Mouse (Mus musculus) midbrain, embryonic 11.5 days (tissue): Measurements from ENCODE around the gene Strada. TPM values are rescaled to one million over a fixed set of nuclear protein-coding genes. Genes with fewer than 3 reads are reported as not detected.
"Not testable (repeated sequence)": the region's sequence is repeated elsewhere in the genome, so short reads cannot be mapped to it uniquely, and the experiment has no call there.

Experiments
- ATAC-seq: fragments of 200-750 bp; cut with Nextera tagmentation; 2 replicates; pipeline ENCODE4 v1.8.0; 2017; ENCODE audit warnings: moderate TSS enrichment, moderate library complexity; ENCODE audit not compliant: low FRiP score
- DNase-seq: peaks from one replicate; pipeline ENCODE4 v3.0.0; 2015; ENCODE audit warnings: low spot score; ENCODE audit errors: missing footprints
- H3K27ac ChIP-seq: fragments of 300-500 bp; sonication (generic); 2 replicates; pipeline ENCODE4 v1.5.1; 2014; ENCODE audit warnings: low read depth, low read length
- H3K27me3 ChIP-seq: fragments of 300-500 bp; sonication (generic); 2 replicates; pipeline ENCODE4 v1.6.1; 2014; ENCODE audit warnings: mild to moderate bottlenecking, low read length, moderate library complexity, mixed read lengths; ENCODE audit not compliant: control insufficient read depth, insufficient read depth
- H3K36me3 ChIP-seq: fragments of 300-500 bp; sonication (generic); 2 replicates; pipeline ENCODE4 v1.6.1; 2014; ENCODE audit warnings: mild to moderate bottlenecking, low read length, moderate library complexity, mixed read lengths; ENCODE audit not compliant: control insufficient read depth, insufficient read depth
- H3K4me1 ChIP-seq: fragments of 300-500 bp; sonication (generic); 2 replicates; pipeline ENCODE4 v1.6.1; 2014; ENCODE audit warnings: low read length; ENCODE audit not compliant: control insufficient read depth, insufficient read depth
- H3K4me2 ChIP-seq: fragments of 300-500 bp; sonication (generic); 2 replicates; pipeline ENCODE4 v1.6.1; 2014; ENCODE audit warnings: mild to moderate bottlenecking, moderate library complexity
- H3K4me3 ChIP-seq: fragments of 300-500 bp; sonication (generic); 2 replicates; pipeline ENCODE4 v1.5.1; 2014; ENCODE audit warnings: low read depth, low read length
- H3K9ac ChIP-seq: fragments of 300-500 bp; sonication (generic); 2 replicates; pipeline ENCODE4 v1.6.1; 2014; ENCODE audit warnings: low read length
- H3K9me3 ChIP-seq: fragments of 300-500 bp; sonication (generic); 2 replicates; pipeline ENCODE4 v1.6.1; 2016; ENCODE audit warnings: low read length; ENCODE audit not compliant: control insufficient read depth
- WGBS: fragments of 180-500 bp; shearing (Covaris S2); extraction: QIAGEN DNeasy Blood & Tissue Kit; methylation state at CpG from one replicate; pipeline ENCODE4 v1.1.7; 2014; 5-methylcytosine and 5-hydroxymethylcytosine counted together
- polyA plus RNA-seq: library from polyadenylated mRNA; unstranded; fragments of >200 nt; fragmentation: Nextera tagmentation; extraction: Ambion mirVana; gene quantifications from 2 replicates; pipeline ENCODE4 v1.2.1, GENCODE M21; 2014

Gene Strada
- polyA plus RNA-seq, 1 experiment from 2014 or later, result 40.5 TPM

DNA sequence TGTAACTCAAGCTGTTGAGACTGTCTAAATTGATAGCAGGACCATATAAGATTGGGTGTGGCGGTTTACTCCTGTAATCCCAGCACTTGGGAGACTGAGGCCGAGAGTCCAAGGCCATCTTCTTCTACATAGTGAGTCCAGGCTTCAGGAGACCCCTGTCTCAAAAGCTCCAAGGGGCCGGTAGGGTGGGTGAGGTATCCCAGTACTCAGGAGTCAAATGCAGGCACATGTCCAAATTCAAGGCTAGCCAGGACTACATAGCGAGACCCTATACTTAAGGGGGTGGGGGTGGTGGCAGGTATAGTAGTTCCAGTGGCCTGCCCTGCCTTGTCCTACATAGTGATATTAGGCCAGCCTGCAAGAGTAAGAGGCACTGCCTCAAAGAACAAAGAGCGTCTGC, 12.9 kb upstream of the Strada start:
- Histone ChIP-seq H3K9me3 (no peaks in the 10 kb centered on the region), H3K4me3 (no peak overlapping the region; the same call in 1 of the 2 replicates), H3K27me3 (no peaks in the 10 kb centered on the region), H3K27ac (no peak overlapping the region), H3K4me1 (peaks cover 21% of the 10 kb centered on the region), H3K36me3 (peaks cover 4% of the 10 kb centered on the region; the same call in 1 of the 2 replicates), H3K4me2 (no peak overlapping the region; the same call in 1 of the 2 replicates), H3K9ac (no peak overlapping the region)
- WGBS, result 95% methylated on average over 5 of the region's 5 CpGs
- no peak for ATAC-seq
- no peak for DNase-seq

DNA sequence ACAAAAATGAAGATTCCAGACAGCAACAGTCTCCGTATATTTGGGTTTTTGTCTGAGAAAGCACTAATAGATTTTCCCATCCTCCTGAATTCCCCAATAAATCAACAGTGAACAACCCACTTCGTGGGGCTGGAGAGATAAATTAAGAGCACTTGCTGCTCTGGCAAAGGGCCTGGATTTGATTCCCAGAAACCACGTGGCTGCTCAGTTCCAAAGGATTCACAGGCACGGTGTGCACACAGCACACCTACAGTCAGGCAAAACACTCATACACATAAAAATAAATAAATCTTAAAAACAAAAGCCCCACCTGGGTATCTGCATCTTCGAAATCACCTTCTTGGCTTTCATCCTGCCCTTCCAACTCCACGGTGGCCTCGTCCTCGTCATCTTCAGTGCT, 10.8 kb upstream of the Strada start:
- ATAC-seq (no peak), DNase-seq (no peak)
- Histone ChIP-seq H3K27ac (no peak overlapping the region), H3K27me3 (no peaks in the 10 kb centered on the region), H3K4me2 (no peak overlapping the region), H3K9me3 (no peaks in the 10 kb centered on the region), H3K4me1 (peaks cover 11% of the 10 kb centered on the region), H3K9ac (no peak overlapping the region), H3K36me3 (peaks cover 10% of the 10 kb centered on the region), H3K4me3 (no peak overlapping the region)
- 90% methylated on average over 8 of the region's 8 CpGs for WGBS

DNA sequence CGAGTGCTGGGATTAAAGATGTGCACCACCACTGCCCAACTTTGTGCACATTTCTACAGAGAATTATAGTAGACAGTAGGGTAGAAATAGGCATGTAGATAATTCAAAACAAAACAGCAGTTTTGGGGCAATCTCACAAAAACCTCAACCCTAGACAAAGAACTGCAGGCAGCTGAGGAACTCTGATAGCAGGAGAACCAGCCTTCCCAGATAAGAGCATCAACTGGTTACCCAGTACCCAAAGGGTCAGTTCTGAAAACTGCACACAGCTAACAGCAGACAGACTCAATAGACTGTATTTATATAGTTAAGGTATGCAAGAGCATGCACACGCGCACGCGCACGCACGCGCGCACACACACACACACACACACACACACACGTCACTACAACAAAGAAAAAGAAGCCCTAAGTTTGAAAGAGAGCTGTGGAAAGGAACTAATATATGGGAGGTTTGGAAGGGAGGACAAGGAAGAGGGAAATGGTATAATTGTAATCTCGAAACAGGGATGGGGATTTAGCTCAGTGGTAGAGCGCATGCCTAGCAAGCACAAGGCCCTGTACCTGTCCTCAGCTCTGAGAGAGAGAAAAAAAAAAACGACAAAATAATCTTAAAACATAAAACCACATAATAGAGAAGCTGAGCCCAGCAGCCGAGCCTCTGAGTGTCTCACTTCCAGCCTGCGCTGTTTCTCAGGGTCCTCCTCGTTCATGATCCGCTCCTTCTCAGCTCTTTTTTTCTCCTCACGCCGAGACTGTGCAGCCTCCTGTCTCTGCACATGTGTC, 438 bp downstream of the Strada start:
- DNase-seq (no peak), ATAC-seq (no peak)
- no peaks in the 10 kb centered on the region for H3K27me3 ChIP-seq
- 96% methylated on average over 19 of the region's 19 CpGs for WGBS
- H3K4me1 ChIP-seq, result no peaks in the 10 kb centered on the region
- no peak overlapping the region for H3K4me3 ChIP-seq
- peaks cover 23% of the 10 kb centered on the region for H3K36me3 ChIP-seq
- no peak overlapping the region for H3K4me2 ChIP-seq
- no peaks in the 10 kb centered on the region for H3K9me3 ChIP-seq
- no peak overlapping the region for H3K27ac ChIP-seq
- H3K9ac ChIP-seq, result no peak overlapping the region

DNA sequence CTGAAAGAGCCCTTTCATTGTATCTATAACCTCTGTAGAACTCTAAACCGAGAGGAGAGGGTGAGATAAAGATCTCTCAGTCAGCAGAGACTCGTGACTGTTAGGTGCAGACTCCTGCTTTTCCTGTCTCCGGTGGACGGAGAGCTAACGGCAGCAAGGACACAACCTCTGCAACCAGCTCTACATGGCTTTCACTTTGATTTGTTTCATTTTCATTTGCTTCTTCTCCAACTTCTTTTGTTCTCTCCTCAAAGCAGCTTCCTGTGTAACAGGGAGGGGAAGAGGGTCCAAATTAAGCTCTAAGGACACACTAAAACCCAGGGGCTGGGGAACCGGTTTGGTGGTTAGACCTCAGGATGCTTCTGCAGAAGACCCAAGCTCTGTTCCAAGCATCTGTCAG, 1.2 kb downstream of the Strada start:
- Histone ChIP-seq H3K9ac (no peak overlapping the region), H3K27me3 (no peaks in the 10 kb centered on the region), H3K9me3 (no peaks in the 10 kb centered on the region), H3K4me3 (no peak overlapping the region), H3K4me2 (no peak overlapping the region), H3K4me1 (no peaks in the 10 kb centered on the region), H3K27ac (no peak overlapping the region), H3K36me3 (peaks cover 19% of the 10 kb centered on the region)
- WGBS, result 91% methylated on average over 6 of the region's 6 CpGs
- DNase-seq (no peak), ATAC-seq (no peak)

DNA sequence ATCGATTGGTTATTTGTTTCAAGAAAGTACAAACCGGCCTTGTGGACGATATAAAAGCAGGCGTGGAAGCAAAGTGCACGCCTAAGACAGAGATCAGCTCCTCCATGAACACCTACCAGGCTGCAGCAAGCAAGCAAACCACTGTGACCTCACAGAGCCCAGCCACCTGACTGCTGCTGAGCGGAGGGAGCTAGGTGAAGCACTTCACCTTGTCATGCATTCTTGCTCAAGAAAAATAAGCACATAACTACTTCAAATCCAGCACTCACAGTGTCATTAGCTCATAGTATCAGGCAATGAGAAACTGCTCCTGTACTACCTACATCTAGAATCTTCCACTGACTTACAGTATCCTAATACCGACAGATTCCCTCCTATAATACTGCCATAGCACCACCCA, 2.0 kb downstream of the Strada start:
- WGBS, result 89% methylated on average over 7 of the region's 7 CpGs
- H3K27ac ChIP-seq, ATAC-seq, H3K9me3 ChIP-seq, H3K9ac ChIP-seq, H3K4me3 ChIP-seq, H3K4me1 ChIP-seq, DNase-seq, H3K4me2 ChIP-seq, H3K27me3 ChIP-seq: not testable (repeated sequence)
- peaks cover 16% of the 10 kb centered on the region for H3K36me3 ChIP-seq

DNA sequence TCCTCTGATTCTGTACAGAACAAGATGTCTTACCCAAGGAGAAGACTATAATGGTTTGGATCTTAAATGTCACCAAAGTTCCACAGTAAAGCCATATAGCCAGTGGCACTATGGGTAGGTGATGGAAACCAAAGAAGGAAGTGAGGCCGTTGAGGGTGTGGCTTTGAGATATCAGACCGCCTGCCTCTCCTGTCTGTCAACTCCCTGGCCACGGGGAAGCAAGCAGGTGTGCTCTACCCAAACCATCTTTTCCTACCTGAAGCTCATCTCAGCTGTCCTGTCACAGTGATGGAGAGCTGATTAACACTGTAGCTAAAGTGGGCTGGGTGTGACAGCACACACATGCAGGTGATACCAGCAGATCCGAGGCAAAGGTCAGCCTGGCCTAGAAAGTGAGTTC, 3.7 kb downstream of the Strada start:
- Histone ChIP-seq H3K9me3 (no peaks in the 10 kb centered on the region), H3K27ac (no peak overlapping the region), H3K27me3 (no peaks in the 10 kb centered on the region), H3K36me3 (peaks cover 14% of the 10 kb centered on the region), H3K4me2 (no peak overlapping the region), H3K4me3 (no peak overlapping the region), H3K4me1 (no peaks in the 10 kb centered on the region), H3K9ac (no peak overlapping the region)
- ATAC-seq (no peak), DNase-seq (no peak)
- 93% methylated on average over 4 of the region's 4 CpGs for WGBS

DNA sequence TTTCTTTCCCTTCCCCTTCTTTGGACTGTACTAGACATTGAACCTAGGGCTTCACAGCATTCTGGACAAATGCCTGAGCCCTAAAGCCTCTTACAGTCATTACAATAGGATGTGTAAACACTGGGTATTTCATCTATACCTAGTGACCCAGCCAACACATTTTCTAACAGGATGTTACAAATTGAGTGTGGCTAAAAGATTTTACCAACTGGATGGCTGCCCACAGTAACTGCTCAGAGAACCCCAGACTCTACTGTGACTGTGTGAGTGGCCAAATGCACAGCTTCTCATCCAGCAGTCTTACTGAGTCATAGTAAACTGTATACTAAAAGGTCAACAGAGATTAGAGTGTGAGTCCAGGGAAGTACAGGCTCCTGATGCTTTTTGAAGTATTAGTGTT, 6.6 kb downstream of the Strada start:
- DNase-seq (no peak), ATAC-seq (no peak)
- Histone ChIP-seq H3K4me3 (no peak overlapping the region), H3K36me3 (peaks cover 6% of the 10 kb centered on the region), H3K4me2 (no peak overlapping the region), H3K9ac (no peak overlapping the region), H3K27me3 (no peaks in the 10 kb centered on the region), H3K27ac (no peak overlapping the region), H3K9me3 (no peaks in the 10 kb centered on the region), H3K4me1 (peaks cover 4% of the 10 kb centered on the region; the same call in 1 of the 2 replicates)

DNA sequence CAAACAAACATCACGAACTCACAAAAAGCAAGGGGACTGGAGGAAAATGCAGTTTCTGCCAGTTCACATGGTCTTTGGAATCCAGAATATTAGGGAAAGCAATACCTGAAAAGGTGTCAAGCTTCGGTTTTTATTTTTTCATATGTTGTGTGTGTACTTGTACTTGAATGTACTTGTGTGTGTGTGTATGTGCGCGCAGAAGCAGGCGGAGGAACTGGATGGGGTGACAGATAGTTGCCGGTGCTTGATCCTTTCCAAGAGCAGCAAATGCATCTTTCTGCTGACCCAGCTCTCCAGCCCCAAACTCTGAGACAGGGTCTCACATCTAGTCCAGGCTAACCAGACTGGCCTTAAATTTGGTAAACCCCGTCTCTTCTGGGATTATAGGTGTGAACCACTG, 7.1 kb downstream of the Strada start:
- Histone ChIP-seq H3K9ac (no peak overlapping the region), H3K4me3 (no peak overlapping the region), H3K27me3 (no peaks in the 10 kb centered on the region), H3K27ac (no peak overlapping the region), H3K9me3 (no peaks in the 10 kb centered on the region), H3K4me2 (no peak overlapping the region), H3K4me1 (peaks cover 4% of the 10 kb centered on the region; the same call in 1 of the 2 replicates), H3K36me3 (peaks cover 6% of the 10 kb centered on the region)
- 92% methylated on average over 7 of the region's 7 CpGs for WGBS
- DNase-seq (no peak), ATAC-seq (no peak)

DNA sequence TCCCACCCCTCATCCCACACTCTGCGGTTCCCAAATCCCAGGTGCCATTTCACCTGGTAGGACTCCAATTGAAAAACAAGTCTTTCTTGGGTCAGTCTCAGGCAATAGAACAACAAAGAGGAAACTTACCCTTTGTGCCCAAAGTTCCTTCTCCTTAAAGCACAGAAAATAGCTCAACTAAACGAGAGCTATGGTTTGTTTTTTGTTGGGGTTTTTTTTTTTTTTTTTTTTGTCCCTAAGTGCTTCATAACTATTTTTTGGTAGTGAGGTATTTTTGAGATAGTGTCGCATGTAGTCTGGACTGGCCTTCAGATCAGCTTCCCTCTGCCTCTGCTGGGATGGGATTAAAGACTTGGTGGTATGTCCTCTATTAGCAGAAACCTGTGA, 7.8 kb downstream of the Strada start:
- peak overlapping the region; percentile 62 for H3K4me2 ChIP-seq
- peaks cover 6% of the 10 kb centered on the region for H3K36me3 ChIP-seq
- WGBS, result 46% methylated on average over 3 of the region's 3 CpGs
- DNase-seq, result no peak
- H3K27me3 ChIP-seq, result no peaks in the 10 kb centered on the region
- H3K27ac ChIP-seq, result peak overlapping the region; percentile 83; the same call in 1 of the 2 replicates
- peaks cover 4% of the 10 kb centered on the region; the same call in 1 of the 2 replicates for H3K4me1 ChIP-seq
- H3K9me3 ChIP-seq, result no peaks in the 10 kb centered on the region
- peak overlapping the region; percentile 69 for H3K4me3 ChIP-seq
- peak overlapping the region; percentile 77 for H3K9ac ChIP-seq
- ATAC-seq, result no peak
